Mouse (Mus musculus) kidney, adult 11 months (tissue): ENCODE results near the gene Otud7a.
"Not testable (repeated sequence)": the region's sequence is repeated elsewhere in the genome, so short reads cannot be mapped to it uniquely, and the experiment has no call there.

Source experiments
- DNase-seq: peaks from one replicate; pipeline ENCODE4 v3.0.0; 2022

Gene Otud7a

DNA sequence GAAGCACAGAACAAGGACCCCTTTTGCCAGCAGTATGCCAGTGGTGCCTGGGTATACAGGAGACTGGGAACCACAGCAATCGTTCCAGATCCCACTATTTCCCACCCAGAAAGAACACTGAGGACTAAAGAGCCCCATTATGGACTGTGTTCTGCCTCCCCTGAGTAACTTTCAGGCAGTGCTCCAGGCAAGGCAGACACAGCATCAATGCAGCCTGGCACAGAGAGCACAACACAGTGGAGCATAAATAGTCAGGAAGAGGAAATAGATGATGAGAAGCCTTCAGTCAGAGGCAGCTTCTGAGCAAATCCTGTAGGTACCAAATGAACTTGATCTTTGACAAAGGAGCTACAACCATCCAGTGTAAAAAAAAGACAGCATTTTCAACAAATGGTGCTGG is 115.1 kb downstream of the Otud7a start:
- DNase-seq = no peak

DNA sequence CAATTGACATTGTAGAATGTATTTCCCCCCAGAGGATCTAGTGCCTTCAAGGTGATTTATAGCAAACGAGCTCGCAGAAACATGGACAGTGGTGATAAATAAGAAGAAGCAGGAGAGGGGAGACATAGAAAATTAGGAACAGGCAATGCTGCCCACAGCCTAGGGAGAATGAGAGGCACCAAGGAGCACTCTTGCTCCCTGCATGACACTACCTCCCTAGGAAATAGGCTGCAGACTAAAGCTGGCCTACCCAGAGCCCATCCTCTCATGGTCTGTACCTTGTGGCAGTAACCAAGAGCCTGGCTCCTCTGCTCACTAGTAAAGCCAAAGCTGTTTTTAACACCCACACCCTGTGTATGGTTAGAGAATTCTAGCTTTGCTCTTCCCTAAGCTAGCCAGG is 138.8 kb downstream of the Otud7a start:
- no peak for DNase-seq

DNA sequence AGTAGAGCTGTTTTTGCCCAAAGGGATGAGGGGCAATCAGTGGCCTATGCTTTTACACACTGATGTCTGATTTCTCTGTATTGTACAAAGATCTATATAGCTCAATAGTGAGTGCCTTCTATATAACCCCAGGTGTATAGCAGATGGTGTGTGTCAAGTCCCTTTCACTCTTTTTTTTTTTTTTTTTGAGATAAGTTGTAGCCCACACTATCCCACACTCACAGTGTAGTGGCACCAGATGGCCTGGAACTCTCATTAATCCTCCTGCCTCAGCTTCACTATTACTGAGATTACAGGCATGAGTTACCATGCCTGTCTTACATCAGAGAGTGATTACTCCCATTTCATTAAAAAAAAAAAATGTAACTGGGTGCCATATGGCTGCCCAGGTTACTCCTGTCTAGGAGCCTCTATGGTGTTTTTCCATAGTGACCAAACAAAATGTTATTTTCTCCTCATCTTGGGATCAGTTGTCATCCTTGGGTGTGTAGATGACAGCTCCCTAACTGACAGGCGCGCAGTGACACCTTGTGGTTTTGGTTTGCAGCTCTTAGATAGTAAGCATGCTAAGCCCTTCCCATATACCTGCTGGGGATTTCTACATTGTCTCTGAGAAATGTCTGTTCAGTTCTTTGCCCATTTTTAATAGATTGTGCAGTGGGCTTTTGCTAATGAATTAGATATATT is 141.8 kb downstream of the Otud7a start:
- no peak for DNase-seq

DNA sequence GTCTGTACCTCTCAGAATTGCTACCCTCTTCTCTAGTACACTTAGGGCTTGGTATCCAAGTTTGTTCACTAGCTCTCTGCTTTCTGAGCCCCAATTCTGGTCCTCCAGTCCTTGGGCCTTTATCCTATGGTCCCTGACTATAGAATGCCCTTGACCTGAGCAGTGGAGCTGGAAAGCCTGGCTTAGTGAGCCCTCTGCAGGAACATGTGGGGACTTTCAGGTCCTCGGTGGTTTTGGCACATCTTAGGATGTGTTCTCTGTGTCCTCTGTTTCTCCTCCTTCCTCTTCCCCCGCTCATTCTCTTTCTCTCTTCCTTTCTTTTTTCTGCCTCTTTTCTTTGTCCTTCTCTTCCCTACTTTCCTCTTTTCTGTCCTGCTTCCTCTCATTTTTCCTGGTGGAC is 145.8 kb downstream of the Otud7a start:
- DNase-seq = no peak

DNA sequence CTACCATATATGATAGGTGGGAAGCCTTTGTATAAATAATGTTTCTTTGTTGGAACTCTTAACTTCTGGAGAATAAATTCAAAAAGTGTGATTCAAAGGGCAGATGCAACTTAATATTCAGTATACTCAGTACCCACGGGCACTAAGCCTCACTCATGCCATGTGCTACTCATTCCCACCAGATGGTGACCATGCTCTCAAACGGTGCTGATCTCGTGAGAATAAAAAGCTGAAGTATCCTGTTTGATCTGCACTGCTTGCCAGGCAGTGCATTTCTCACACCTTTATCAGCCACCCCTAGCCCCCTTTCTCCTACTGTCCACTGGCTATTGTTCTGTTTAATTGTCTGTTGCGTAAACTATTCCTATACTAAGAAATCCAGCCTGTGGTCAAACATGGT is 146.8 kb downstream of the Otud7a start:
- DNase-seq = no peak

DNA sequence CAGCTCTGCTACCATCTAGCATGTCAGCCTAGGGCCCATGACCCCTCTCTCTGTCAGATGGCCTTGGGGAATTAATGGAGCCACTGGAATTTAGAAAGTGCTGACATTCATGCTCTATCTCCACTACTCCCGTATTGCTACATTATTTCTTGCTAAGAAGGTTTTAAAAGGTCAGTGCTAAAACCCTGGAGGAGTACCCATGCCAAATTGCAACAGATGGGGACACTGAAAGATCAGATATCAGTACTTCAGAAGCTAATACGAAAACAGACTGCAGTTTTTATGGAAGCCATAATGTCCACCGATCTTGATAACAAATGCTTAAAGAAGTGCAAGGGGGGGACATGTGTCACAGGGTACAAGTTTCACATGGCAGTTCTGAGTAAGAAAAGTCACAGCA is 147.5 kb downstream of the Otud7a start:
- DNase-seq = no peak

DNA sequence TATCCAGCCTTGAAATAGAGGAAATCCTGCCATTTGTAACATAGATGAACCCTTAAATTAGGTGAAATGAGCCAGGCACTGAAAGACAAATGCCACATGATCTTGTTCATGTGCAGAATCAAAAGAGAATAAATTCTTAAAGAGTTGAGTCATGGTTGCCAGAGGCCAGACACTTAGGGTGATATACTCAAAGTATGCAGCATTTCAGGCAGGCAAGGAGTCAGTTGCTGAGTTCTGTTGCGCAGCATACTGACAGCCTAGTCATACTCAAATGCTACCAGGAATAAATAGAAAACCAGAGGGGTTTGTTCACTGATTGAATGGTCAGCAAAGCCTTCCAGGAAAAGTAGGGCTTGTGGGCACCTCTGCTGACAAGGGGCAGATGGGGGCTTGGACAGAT is 160.3 kb downstream of the Otud7a start:
- DNase-seq = no peak

DNA sequence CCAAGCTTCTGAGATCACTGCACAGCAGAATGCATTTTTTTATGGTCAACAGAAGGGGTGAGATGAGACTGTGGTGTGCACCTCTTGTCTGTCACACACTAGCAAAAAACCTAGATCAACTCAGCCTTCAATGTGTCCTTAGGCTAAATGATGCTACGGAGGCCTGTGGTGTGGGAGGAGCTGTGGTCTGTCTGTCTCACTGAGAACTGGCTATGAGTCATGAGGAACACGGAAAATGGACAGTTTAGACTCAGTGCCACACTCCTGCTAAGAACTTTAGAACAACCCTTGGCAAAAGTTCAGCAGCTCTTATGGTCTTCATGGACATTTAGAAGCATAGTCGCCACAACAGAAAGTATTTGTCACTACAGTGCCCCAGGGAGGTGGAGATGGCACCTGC is 172.5 kb downstream of the Otud7a start:
- DNase-seq = no peak

DNA sequence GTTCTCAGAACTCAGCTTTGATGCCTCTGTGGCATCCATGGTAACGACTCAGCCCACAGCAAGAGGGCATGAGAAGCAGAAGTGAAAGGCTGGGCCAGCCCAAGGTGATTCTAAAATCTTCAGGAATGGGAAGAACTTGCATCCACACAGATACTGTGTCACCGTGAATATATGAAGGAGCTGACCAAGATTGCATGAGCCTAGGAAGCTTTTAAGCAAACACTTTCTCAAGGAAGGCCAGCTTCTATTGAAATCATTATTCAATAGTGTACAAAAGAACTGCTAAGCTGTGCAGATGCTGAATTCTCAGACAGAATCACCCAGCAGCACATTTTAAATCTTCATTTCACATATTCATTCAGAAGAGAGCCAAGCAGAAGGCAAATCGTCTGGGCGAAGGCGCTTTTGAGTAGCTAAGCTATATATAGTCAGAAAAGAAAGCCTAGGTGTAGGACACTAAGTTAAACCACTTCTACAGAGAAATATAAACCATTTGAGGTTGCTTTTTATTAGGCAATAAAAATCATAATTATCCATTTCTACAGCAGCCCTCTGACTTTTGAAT is 176.3 kb downstream of the Otud7a start:
- no peak for DNase-seq

DNA sequence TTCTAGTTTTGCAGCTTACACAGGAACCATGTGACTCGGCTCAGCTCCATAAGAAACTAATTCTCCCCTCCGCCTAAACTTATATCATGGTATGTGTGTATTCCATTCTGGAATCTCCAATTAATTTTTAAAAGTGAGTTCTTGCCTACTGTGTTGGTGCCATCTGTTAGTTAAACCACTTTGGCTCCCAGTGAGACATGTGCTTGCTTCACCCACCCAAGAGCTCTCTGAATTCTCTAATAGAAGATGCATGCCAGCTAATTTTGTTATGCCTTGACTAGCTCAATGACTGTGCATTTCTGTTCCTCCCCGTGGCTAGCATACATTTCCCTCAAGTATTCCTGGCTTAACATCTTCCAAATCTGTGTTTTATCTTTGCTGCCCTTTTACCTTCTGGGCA is 193.1 kb downstream of the Otud7a start:
- DNase-seq = no peak

DNA sequence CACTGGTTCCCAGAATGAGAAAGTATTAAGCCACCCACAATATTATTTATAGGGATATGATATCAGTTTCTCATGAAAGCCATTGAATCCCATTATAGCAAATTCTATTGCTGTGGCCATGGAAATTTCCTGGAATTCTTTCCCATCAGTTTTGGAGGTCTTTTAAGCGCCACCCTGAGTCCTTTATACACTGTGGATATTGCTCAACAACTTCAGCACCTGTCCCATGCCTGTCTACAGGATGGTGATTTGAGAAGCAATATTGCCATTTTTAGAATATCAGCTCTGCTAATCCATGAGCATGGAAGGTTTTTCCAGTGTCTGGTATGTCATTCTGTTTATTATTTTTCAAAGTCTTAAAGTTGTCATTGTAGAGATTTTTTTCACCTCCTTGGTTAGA is 199.5 kb downstream of the Otud7a start:
- no peak for DNase-seq

DNA sequence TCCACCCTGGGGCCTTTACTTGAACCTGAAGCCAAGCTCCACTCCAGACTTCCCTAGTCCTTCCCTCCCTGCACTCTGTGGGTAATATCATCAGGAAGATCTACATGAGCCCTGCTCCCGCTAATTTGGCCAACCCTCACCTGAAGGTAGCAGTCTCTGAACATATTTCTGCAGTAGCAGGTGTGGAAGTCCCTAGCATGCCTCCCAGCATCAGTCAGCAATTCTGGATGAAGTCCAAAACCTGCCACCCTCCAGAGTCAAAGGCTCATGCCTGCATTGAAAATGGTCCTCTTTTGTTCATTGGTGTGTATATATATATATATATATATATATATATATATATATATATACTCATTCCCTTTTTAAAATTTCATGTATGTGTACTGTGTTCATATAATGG is 202.6 kb downstream of the Otud7a start:
- no peak for DNase-seq

DNA sequence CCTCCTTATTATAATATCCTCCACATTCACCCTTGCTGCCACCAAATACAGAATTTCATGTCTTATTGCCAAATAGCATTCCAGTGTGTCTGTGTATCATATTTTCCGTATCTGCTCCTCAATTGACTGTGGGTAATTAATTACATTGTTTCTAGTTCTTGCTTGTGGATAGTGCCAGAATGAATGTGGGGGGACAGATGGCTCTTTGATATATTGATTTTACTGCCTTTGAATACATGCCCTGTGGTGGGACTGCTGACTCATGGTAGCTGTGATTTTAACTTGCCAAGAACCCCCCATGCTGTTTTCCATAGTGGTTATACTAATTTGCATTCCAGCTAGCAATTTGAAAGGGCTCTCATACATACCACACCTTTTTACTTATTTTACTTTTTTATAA is 215.7 kb downstream of the Otud7a start:
- no peak for DNase-seq

DNA sequence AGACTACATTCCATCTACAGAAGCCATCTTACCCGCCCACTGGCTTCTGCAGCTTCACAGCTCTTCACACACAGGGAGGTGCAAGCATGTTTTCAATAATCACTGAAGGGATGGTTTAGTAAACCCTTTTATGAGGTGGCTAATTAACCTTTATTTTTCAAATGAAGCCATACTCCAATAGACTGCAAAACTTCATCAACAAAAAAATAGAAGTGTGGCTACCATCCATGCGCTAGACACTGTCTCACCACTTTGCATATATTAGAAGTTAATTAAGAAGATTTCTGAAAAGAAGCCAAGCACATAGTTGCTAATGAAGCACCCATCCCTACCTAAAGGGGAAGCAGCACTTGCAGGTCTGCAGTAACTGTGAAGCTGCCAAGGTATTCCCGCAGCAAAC is 218.2 kb downstream of the Otud7a start:
- DNase-seq = no peak

DNA sequence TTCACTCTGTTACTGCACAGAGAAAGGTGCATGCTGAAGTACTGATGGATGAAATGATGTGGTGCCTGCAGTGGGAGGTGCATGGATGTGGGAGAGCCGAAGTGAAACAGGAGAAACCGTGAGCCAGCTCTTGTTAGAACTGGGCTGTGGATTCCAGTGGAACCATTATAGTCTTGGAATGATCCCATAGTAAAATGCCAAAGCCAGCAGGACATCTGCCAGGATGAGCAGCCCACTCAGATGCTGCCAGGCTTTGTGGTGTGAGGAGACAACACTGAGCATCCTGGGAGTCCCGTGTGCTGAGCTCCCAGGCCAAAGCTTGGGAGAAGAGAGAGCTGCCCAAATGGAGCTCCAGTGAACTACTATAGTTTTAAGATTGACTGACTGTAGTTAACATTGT is 220.9 kb downstream of the Otud7a start:
- no peak for DNase-seq

DNA sequence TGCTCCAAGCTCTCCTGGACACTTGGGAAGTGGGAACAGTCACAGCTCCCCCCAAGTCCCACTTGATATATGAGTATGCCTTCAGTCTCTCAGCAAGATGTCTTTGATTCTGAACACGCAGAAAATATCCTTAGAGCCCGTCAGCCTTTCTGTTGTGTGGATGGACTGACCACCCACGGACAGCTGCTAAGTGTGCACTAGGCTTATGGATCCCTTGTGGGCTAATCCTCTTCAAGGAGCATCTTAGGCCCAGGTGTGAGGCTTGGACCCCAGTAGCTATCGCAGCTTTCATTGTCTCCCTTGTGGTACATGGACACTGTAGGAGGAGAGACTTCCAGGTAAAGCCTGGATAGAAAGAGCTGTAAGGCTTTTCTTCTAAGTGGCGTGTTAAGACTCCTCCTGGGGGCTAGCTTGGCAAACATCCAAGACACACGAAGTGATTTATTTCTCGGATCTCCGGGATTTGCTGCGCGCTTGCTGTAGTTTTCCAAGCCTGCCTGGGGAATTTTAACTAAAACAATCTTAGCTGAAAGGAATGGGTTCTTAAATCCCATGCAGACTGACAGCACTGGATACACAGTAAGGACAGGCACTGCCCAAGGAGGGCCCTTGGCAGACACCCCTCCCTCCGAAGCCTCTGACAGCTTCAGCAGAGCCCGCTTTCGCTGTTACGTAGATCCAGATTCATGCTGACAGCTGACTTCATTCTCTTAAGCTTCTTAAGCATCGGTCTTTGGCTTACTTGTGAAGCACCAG is 223.6 kb downstream of the Otud7a start:
- no peak for DNase-seq

DNA sequence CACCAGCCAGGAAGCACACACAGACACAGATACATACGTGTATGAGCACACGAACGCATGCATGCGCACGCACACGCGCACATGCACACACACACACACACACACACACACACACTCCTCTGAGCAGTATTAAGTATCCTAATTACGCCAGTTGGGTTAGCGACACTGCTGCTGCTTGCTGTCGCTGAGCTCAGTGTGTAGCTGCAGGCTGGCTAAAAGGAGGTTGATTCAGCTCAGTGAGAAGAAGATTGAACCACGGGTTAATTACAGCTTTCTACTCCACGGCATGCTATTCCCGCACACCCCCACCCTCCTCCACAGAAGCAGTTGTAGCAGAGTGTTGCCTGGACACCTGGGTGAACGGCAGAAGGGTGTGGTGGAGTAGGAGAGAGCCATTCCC is 224.4 kb downstream of the Otud7a start:
- DNase-seq = no peak

DNA sequence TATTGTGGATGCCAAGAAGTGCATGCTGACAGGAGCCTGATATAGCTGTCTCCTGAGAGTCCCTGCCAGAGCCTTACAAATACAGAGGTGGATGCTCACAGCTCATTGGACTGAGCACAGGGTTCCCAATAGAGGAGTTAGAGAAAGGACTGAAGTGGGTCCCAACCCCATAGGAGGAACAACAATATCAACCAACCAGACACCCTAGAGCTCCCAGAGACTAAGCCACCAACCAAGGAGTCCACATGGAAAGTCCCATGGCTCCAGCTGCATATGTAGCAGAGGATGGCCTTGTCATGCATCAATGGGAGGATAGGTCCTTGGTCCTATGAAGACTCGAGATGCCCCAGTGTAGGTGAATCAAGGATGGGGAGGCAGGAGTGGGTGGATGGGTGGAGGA is 226.4 kb downstream of the Otud7a start:
- not testable (repeated sequence) for DNase-seq

DNA sequence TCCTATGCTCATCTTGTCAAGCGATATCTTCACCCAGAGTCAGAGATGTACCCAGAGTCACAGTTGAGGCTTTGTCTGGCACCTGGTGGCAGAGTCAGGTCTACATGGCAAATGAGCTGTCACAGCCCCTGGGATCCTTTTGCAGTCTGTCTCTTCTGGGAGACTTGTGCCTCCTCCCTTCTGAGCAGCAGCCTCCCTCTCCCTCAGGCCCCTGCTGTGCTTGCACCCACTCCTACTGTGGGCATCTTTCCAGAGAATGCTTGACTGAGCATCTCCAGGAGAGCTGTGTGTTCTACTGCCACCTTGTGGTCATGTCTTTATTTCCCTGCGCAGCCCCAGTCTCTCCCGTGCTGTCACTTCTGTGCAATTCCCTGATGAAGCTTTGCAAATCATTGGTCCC is 227.4 kb downstream of the Otud7a start:
- peak; percentile 23 for DNase-seq

DNA sequence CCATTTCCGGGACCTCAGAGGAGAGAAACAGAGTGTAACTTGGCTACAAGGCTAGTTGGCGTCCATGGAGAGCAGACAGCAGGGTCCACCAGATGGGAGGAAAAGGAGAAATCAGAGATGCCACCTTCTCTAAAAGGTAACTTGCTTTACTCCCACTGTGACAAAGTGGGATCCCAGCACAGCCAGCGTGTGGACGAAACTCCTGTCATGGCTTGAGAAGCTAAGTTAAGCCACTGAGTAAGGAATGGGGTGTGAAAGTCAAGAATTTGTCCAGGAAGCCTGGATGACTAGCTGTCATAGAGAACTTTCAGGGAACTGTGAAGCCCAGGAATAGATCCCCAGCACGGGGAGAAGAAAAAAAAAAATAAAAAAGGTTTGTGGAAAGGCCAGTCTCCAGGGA is 232.1 kb downstream of the Otud7a start:
- DNase-seq = no peak

DNA sequence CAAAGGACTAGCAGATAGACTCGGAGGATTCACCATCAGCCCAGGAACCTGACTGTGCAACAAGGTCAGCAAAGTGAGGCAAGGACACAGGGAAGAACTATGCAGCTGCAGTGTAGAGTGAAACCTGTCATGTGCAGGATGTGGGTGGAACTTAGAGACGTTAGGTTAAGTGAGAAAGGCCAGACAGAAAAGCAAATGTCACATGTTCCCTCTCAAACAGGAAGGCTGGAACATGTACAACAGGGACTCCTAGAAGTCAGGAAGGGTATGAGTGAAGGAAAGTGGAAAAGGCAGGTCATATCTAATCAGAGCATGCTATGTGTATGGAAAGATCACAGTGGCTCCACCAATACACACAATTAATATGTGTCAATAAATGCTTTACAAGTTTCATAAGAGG is 232.6 kb downstream of the Otud7a start:
- no peak for DNase-seq

DNA sequence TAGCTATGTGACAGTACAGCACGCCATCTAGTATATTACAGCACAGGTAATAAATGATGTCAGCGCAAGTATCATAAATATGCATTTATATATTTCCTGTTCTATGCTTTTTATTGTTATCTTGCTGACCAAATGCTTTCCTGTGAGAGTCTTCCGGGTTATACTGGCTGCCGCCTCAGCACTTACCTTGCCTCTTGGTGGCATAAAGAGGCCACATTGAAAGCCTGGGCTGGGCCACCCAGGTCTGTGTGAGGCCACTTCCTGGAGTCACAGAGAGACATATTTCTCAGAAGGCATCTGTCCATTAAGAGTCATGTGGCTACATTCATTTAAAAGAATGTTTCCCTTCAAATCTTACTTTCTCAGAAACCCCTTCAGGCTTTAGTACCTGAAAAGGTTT is 242.5 kb downstream of the Otud7a start:
- DNase-seq = no peak

DNA sequence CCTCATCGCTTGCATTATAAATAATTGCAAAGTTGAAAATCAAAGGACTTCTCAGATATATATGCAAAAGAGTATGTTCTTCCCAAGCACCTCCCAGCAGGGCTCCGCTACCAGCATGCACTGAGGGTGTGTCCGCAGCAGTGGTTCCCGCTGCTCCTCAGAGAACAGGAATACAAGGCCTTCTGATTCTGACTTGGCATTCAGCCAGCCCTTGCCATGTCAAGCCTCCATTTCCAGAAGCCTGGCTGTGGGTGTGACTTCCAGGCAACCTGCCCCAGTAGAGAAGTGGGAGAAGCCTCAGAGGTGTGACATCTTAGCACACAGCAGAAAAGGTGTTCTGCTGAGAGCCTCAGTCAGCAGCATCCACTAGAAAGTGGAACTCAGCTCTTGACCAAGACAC is 253.4 kb downstream of the Otud7a start:
- DNase-seq = no peak

DNA sequence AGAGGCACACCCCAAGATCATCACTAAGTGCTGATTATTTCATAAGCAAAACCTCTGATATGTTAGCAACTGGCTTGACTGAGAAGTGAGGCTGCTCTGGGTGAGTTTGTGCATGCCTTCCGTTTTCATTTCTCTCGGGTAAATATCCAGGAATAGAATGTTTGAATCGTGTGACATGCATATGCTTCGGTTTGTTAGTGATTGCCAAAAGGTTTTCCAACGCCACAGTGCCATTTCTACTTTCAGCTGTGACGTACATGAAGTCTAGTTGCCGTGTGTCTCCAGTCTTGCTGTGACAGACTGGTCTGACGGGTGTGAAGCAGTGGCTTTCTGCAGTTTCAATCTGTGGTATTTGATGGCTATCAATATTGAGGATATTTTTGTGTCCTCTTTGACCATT is 273.4 kb downstream of the Otud7a start:
- DNase-seq = no peak
